Mouse (Mus musculus): ENCODE measurements around the gene Gmds. TPM values are rescaled to one million over a fixed set of nuclear protein-coding genes. Genes with fewer than 3 reads are reported as not detected.

The Gmds gene
- total and polyA plus RNA-seq, 2 experiments = 3.2 to 3.5 TPM

DNA sequence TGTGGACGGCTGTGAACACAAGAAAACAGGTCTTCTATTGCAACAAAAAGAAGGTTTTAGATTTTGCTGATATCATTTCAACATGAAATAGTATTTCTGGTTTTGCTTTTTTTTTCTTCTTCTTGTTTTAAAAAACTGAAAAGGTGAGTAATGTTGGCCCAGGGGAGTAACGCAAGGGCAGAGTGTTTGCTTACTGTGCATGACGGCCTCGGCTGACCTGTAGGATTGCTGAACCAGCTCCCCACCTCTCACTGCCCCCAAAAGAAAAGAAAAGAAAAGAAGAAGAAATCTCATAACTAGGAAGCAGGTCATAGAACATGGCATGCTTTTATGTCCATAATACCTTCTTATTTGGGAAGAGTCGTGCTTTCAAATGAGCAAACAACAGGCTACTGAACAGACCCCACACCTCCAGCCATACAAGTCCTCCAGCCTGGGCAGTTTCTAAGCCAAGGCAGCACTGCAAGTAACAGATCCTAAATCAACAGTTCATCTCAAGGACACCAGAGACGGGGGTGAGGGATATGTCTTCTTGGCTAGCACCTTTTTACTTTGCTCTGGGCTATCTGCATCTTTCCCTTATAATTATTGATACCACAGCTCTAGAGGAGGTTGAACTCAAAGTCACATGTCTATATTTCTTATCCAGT, 303.6 kb downstream of the Gmds start:
- Histone ChIP-seq H3K4me1 (ENCODE audit: control insufficient read depth, insufficient read depth, low read length) (no peaks in the 10 kb centered on the region), H3K9ac (ENCODE audit: low read depth, low read length) (no peak overlapping the region), H3K4me3 (ENCODE audit: insufficient read depth, low read depth, low read length) (no peak overlapping the region), H3K36me3 (ENCODE audit: control insufficient read depth, insufficient read depth, low read length) (no peaks in the 10 kb centered on the region), H3K27me3 (ENCODE audit: control insufficient read depth, insufficient read depth, low read length) (no peaks in the 10 kb centered on the region), H3K79me2 (ENCODE audit: control insufficient read depth, insufficient read depth, low read length) (no peaks in the 10 kb centered on the region), H3K27ac (replicated peaks; ENCODE audit: insufficient read depth, low read depth, low read length) (no peak overlapping the region)
- no peak for TF ChIP-seq POLR2A (IDR thresholded peaks at IDR 0.05; ENCODE audit: extremely low read depth, insufficient read depth, low read length)
- no peak for DNase-seq (ENCODE audit: extremely low read depth, low read depth, low spot score)
- WGBS = 81% methylated on average over 6 of the region's 6 CpGs

DNA sequence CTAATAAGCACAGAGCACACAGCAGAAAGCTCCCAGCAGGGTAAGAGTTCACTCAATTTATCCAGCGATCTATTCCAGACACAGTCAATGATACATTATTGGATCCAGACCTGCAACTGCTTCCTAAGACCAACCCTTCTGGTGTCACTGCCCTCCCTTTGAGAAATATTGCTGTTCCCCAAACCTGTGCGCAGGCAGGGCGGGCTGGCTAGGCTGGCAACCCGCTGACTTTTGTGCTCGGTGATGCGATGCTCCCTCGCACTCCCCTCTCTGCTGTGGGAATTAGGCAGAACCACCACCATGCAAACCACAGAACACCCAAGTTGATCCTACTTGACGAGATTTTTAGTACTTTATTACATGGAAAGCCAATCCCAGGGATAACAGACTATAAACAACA, 304.4 kb downstream of the Gmds start:
- 93% methylated on average over 8 of the region's 8 CpGs for WGBS
- no peaks in the 10 kb centered on the region for H3K4me1 ChIP-seq (ENCODE audit: control insufficient read depth, insufficient read depth, low read length)
- no peak overlapping the region for H3K27ac ChIP-seq (replicated peaks; ENCODE audit: insufficient read depth, low read depth, low read length)
- H3K4me3 ChIP-seq (ENCODE audit: insufficient read depth, low read depth, low read length) = no peak overlapping the region
- no peaks in the 10 kb centered on the region for H3K27me3 ChIP-seq (ENCODE audit: control insufficient read depth, insufficient read depth, low read length)
- H3K9ac ChIP-seq (ENCODE audit: low read depth, low read length) = no peak overlapping the region
- DNase-seq (ENCODE audit: extremely low read depth, low read depth, low spot score) = no peak
- no peak for TF ChIP-seq POLR2A (IDR thresholded peaks at IDR 0.05; ENCODE audit: extremely low read depth, insufficient read depth, low read length)
- TF ChIP-seq CTCF (IDR thresholded peaks at IDR 0.05; ENCODE audit: low read depth, low read length) = no peak
- H3K79me2 ChIP-seq (ENCODE audit: control insufficient read depth, insufficient read depth, low read length) = no peaks in the 10 kb centered on the region
- no peaks in the 10 kb centered on the region for H3K36me3 ChIP-seq (ENCODE audit: control insufficient read depth, insufficient read depth, low read length)

DNA sequence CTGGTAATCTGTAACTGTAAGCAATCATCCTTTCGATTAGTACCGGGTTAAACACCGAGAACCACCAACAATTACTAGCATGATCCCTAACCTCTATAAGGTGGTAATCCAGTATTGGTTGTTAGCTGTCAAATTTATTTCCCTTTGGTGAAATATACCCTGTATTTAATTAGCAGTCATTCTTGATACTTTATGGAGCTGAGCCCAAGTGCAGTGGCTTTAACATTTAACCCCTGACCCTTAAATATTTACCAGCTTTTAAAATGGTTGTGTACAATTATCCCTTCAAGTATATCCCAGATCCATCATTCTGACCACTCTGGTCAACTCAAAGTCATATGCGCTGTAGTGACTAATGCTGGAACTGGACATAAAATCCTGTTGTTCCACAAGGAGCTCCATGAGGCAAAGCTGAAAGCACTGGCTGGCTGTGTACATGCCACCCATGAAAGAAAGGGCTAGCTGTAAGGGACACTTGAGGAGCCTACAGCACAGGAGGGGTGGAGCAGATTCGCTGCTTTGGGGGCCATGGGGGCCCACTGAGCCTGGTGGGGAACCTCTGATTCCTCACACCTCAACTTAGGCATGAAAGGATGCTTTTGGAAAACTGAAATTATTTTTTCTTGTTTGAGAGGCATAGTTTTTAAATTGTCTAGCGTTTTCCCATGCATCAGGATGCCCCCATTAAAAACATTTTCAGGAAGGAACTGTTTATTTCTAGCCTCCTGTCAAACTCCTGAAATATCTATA, 312.1 kb downstream of the Gmds start:
- Histone ChIP-seq H3K27me3 (ENCODE audit: control insufficient read depth, insufficient read depth, low read length) (no peaks in the 10 kb centered on the region), H3K36me3 (ENCODE audit: control insufficient read depth, insufficient read depth, low read length) (no peaks in the 10 kb centered on the region), H3K9ac (ENCODE audit: low read depth, low read length) (no peak overlapping the region), H3K4me1 (ENCODE audit: control insufficient read depth, insufficient read depth, low read length) (no peaks in the 10 kb centered on the region), H3K4me3 (ENCODE audit: insufficient read depth, low read depth, low read length) (no peak overlapping the region), H3K79me2 (ENCODE audit: control insufficient read depth, insufficient read depth, low read length) (no peaks in the 10 kb centered on the region), H3K27ac (replicated peaks; ENCODE audit: insufficient read depth, low read depth, low read length) (no peak overlapping the region)
- 92% methylated on average over 6 of the region's 6 CpGs for WGBS
- no peak for DNase-seq (ENCODE audit: extremely low read depth, low read depth, low spot score)
- TF ChIP-seq CTCF (IDR thresholded peaks at IDR 0.05; ENCODE audit: low read depth, low read length) (no peak), POLR2A (IDR thresholded peaks at IDR 0.05; ENCODE audit: extremely low read depth, insufficient read depth, low read length) (no peak)

DNA sequence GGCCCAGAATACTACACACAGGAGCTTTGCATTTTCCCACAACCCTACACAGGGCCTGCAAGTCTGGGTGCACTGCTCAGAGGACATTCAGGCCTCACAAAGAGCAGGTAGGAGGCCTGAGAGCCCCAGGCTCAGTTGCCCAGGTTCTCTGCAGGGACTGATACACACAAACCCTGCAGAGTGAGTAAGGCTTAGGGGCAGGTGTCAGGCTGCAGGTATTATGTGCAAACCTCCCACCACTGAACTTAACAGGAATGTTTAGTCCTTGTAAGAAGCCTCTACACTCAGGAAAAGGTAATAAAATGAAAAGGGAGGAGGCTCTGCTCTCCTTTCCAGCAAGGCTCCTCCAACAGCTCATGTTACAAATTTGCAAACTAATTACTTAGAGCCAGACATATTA, 313.7 kb downstream of the Gmds start:
- no peaks in the 10 kb centered on the region for H3K27me3 ChIP-seq (ENCODE audit: control insufficient read depth, insufficient read depth, low read length)
- H3K4me3 ChIP-seq (ENCODE audit: insufficient read depth, low read depth, low read length) = no peak overlapping the region
- no peak overlapping the region for H3K27ac ChIP-seq (replicated peaks; ENCODE audit: insufficient read depth, low read depth, low read length)
- TF ChIP-seq POLR2A (IDR thresholded peaks at IDR 0.05; ENCODE audit: extremely low read depth, insufficient read depth, low read length) = no peak
- TF ChIP-seq CTCF (IDR thresholded peaks at IDR 0.05; ENCODE audit: low read depth, low read length) = no peak
- H3K36me3 ChIP-seq (ENCODE audit: control insufficient read depth, insufficient read depth, low read length) = no peaks in the 10 kb centered on the region
- no peaks in the 10 kb centered on the region for H3K4me1 ChIP-seq (ENCODE audit: control insufficient read depth, insufficient read depth, low read length)
- H3K79me2 ChIP-seq (ENCODE audit: control insufficient read depth, insufficient read depth, low read length) = no peaks in the 10 kb centered on the region
- DNase-seq (ENCODE audit: extremely low read depth, low read depth, low spot score) = no peak
- H3K9ac ChIP-seq (ENCODE audit: low read depth, low read length) = no peak overlapping the region

DNA sequence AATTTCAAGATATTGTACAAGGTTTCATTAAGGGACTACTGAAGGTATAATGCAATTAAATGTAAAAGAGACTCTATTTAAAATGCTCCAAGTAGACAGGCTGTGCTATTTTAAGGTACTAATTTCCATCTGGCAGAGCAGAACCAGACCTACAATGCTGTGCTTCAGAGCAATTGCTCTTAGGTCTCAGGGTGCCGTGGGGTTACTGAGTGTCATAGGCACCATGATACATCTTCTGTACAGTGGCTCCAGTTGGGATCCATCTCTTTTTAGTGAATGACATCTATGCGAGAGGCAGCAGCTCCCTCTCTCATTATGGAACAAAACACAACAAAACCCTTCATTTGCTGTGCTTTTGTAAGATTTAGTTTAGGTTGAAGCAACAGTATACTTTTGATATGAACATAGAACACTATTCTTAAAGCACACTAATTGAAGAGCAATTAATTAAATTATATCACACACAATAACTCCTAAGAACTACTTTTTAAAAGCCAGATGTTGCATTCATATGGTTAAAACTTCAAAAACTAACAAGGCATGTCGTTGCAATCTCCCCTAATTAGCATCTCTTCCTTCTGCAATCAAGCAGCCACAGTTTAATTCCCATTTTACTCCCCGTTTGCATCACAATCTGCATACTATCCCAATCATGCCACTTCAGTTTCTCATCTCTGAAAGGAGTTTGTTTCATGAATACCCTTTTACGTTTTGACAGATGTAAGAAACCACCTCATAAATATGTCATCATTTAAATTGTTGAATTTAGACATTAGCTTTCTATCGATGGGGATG, 317.9 kb downstream of the Gmds start:
- Histone ChIP-seq H3K4me3 (ENCODE audit: insufficient read depth, low read depth, low read length) (no peak overlapping the region), H3K79me2 (ENCODE audit: control insufficient read depth, insufficient read depth, low read length) (no peaks in the 10 kb centered on the region), H3K4me1 (ENCODE audit: control insufficient read depth, insufficient read depth, low read length) (peaks cover 8% of the 10 kb centered on the region), H3K27ac (replicated peaks; ENCODE audit: insufficient read depth, low read depth, low read length) (no peak overlapping the region), H3K36me3 (ENCODE audit: control insufficient read depth, insufficient read depth, low read length) (no peaks in the 10 kb centered on the region), H3K9ac (ENCODE audit: low read depth, low read length) (no peak overlapping the region), H3K27me3 (ENCODE audit: control insufficient read depth, insufficient read depth, low read length) (no peaks in the 10 kb centered on the region)
- DNase-seq (ENCODE audit: extremely low read depth, low read depth, low spot score) = no peak
- 89% methylated on average over 6 of the region's 6 CpGs for WGBS
- TF ChIP-seq POLR2A (IDR thresholded peaks at IDR 0.05; ENCODE audit: extremely low read depth, insufficient read depth, low read length) (no peak), CTCF (IDR thresholded peaks at IDR 0.05; ENCODE audit: low read depth, low read length) (no peak)
